Mouse (Mus musculus) adrenal gland, adult 2 months (tissue): ENCODE data around the gene Xxylt1. TPM values are rescaled to one million over a fixed set of nuclear protein-coding genes. Genes with fewer than 3 reads are reported as not detected.

Source experiments
- DNase-seq: peaks from one replicate; pipeline ENCODE4 v3.0.0; 2021
- long read RNA-seq: library from polyadenylated mRNA; stranded (forward); transcript quantifications from one replicate; pipeline ENCODE4 v2.0.0, GENCODE M21; 2021
- polyA plus RNA-seq: library from polyadenylated mRNA; depleted of rRNA; stranded (reverse); fragments of >200 nt; gene quantifications from 2 replicates; pipeline ENCODE4 v1.2.3, GENCODE M21; 2012; rRNA removed
- total RNA-seq, 2 experiments: library from RNA; stranded (reverse); gene quantifications; 2 replicates each; pipeline ENCODE4 v1.2.3; 2021

The Xxylt1 gene
- total RNA-seq = 10 to 100 TPM; 12.7 to 14.1 TPM
- 26.1 and 28.9 TPM in 2 replicates for polyA plus RNA-seq
- long read RNA-seq, transcript Xxylt1-201 (4 exons, 3,470 nt) = major isoform, 17 of 20 reads
- long read RNA-seq, partial matches to known transcripts = 0 of 20 reads
- long read RNA-seq, other reads (novel, unspliced or antisense) = 3 of 20 reads

DNA sequence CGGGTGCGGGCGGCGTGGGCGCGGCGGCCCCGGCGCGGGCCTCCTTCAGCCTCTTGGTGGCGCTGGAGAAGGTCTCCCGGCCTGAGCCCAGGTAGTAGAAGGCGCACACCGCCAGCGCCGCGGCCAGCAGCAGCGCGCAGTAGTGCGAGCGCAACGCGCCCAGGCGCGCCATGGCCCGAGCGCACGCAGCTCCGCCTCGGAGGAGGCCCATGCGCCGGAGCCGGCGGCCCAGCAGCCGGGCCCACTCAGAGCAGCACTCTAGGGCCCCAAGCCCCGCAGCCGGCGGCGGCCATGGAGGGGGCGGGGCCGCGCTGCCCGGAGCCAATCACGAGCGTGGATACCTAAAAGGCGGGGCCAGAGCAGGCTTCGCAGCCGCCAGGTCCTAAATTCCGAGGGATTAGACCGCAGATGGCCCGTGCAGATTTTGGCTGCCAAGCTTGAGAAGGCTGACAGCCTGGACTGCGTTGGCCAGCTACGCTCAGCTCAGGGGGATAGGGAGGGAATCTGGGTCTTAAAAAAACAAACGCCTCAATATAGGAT is at the start of gene Xxylt1:
Gene Xxylt1, minus strand, starts transcription at position 308 of the 540 bp plus-strand sequence.
- DNase-seq = peak; percentile 98

DNA sequence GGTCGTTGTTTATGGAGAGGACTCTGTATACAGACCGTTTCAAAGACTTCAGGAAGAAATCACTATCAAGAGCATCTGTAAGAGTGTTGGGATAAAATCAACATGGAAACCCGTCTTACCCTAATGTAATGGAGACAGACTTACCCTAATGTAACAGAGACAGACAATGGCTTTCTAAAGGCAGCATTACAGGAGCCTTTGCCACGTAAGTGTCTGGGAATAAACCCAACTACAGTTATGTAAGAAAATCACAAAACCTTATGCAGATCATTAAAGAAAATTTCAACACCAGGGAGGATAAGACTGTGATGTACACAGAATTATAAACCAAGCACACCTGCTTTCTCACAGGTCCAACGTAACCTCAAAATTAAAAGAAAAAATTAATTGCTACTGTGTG is 46.9 kb upstream of the Xxylt1 start:
- no peak for DNase-seq

DNA sequence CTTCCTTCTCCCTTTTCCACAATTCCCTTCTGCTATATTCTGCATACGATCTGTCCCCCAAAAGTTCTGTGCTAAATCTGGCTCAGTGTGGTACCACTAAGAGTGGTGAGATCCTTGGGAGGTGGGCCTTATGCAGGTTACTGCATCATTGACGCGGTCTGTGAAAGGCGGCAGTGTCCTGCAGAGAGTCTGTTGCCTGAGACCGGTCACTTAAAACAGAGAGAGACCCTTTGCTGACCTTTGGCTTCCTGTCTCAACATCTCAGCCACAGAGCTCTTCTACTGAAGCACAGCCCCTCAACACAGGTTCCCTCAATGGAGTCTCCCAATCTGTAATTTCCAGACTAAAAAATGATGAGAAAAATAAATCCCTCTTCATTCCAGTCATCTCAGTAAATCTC is 43.8 kb upstream of the Xxylt1 start:
- DNase-seq = no peak

DNA sequence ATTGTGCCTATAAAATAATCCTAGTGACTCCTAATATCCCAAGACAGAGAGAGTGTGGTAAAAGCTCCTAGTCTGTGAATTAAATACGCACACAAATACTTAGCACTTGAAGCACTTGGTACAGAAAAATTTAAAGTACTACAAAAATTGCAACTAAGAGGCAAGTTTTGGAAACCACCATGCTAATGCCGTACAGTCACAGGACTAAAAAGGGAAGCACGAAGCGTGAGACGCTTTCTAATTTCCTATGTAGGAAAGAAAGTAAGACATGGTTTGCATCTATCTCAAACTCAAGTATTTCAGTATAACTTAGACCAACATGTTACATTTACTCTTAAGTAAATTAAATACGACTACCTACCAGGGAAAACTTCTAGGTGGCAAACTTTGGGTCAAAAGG is 40.4 kb upstream of the Xxylt1 start:
- no peak for DNase-seq

DNA sequence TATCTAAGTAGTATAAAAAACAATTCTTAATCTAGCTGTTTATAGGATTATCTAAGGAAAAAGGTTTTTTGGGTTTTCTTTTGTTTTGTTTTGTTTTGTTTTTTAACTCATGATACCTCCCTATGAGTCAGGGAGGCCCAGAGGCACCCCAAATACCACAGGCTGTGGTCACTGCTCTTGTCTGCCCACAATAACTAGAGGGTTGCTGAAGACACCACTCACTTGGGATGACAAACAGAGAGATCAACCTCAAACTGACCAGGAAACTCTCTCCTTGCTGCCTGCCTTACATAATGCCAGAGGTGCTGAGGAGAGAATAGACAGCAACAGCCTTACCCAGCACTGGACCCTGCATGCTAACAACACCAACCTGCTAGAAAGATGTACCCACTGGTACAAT is 32.4 kb upstream of the Xxylt1 start:
- no peak for DNase-seq

DNA sequence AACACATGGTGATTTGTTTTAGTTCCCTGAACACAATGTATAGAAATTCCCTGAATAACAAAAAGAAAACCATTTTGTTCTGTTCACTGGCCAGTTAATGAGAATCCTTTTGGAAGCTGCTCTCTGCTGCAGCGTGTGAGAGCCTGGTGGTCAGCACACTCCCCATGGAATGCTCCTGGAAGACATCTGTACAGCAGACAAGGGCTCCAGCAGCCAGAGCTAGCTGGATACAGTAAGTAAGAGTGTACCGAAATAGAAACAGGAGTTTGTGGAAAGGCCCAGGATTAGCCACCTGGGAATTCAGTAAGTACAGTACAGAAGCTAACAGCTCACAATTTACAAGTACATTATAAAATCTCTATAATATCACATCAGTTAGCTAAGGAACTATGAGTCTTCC is 20.1 kb upstream of the Xxylt1 start:
- DNase-seq = no peak

DNA sequence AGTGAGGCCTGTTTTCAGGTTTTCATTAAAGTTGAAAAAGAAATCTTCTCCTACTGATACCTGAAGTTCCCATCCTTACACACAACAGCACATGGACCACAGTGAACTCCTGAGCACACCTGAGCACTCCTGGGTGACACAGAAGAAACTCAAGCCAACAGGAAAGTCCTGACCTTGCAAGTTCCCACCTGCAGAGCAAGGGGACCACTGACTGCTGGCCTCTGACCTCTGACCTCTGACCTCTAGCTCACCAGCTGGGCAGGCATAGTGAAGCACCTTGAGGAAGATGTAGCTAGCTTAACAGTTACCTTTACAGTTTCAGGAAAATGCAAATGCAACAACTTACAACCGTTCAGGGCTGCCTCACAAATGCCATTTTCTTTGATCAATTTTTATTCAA is 18.7 kb upstream of the Xxylt1 start:
- DNase-seq = no peak

DNA sequence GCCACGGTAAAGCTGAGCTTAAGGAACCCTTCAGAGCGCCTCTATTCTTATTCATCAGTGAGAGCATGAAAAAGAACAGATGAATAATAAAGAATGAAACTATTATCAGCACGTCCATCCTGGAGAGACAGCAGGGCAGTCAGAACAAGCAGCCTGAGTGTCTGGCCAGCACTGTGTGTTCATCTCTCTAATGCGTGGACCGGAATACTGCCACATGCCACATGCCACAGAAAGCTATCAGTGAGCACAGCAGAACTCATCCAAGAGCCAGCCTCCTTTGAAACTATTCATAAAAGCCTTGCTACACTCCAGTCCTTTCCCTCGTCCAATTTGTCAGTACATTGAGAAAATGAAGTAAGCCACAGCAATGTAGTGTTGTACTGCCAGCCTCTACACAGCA is 12.8 kb upstream of the Xxylt1 start:
- no peak for DNase-seq

DNA sequence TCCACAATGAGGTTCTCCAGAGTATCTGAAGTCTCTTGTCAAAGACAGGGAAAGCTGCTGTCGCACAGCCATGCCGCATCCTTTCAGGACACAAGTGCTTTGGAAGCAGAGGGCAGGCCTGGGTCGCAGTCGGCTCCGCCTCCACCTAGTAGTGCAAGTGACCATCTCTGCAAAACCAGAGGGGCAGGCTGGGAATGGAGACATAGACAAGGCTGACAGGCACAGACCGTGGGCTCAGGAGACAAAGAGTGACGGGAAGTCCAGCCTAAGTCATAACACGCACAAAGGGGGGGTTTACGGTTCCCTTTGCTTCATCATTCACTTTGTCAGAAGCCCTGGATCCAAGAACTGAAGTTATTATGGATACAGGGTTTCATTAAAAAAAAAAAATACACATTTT is 12.0 kb upstream of the Xxylt1 start:
- DNase-seq = no peak

DNA sequence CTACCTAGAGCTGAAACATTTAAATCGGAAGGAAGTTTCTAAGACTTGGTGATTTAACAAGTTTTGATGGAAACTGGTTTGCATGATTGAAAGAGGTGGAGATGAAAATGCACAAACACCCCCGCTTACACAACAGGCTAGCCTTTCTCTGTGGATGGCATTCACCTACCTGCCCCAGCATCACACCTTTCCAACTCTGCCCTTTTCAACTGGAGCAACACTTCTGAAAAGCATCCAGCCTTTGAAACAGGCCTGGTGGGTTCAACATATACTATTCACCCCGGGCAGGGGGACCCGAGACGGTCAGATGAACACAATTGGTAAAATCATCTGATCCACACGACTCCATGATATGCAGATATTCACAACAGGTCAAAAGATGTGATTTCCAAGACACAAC is 659 bp upstream of the Xxylt1 start:
- DNase-seq = no peak

DNA sequence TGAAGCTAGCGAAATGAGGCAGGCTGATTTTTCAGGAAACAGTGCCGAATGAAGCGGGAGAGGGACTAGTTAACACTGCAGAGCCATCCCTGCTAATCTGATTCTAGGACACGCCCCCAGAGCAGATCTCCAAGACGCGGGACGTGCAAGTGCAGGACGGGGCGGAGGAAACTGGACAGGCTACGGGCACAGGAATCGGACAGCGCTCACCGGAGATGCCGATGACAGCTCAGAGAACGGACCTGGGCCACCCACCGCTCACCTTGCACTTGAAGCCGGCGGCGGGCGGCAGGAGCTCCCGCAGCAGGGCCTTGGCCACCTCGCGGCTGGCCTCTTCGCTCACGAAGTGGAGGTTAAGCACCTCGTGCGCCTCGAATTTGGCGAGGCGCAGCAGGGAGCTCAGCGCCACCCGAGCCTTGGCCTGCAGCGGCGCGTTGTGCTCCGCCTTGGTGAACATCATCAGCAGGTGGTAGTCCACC is 620 bp downstream of the Xxylt1 start:
- DNase-seq = peak; percentile 87

DNA sequence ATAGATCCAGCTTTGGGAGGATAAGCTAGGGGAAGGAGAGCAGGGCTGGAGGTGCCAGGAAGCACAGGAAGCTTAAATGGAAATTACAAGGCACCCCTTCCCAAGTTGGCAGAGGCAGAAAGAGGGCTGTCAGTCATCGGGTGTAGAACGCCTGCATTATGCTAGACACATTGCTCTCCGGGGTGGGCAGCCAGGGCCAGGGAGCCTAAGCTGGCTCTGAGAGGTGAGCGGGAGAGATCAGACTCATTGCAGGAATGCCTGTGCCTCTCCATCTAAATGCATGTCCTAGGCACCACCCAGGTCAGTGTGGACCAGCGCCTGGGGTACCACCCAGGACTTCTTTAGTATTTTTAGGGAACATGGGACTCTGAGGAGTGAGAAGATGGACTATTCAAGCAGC is 3.8 kb downstream of the Xxylt1 start:
- DNase-seq = no peak

DNA sequence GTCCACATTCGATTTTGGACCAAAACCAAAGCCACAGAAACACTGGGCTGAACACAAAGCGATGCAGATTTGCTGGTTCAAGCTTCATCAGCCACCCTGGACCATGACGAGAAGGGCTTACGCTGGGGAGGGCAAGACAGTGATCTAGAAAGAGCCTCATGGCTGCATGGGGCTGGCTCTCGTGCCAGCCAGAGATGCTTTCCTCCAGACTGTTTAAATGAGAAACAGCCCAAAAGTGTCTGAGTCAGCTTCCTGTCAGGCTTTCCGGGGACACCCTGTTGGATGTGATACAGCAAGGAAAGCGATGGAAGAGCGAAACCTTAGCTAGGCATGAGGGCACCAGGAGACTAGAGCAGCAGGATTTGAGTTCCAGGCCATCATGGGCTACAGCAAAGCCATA is 4.8 kb downstream of the Xxylt1 start:
- DNase-seq = no peak

DNA sequence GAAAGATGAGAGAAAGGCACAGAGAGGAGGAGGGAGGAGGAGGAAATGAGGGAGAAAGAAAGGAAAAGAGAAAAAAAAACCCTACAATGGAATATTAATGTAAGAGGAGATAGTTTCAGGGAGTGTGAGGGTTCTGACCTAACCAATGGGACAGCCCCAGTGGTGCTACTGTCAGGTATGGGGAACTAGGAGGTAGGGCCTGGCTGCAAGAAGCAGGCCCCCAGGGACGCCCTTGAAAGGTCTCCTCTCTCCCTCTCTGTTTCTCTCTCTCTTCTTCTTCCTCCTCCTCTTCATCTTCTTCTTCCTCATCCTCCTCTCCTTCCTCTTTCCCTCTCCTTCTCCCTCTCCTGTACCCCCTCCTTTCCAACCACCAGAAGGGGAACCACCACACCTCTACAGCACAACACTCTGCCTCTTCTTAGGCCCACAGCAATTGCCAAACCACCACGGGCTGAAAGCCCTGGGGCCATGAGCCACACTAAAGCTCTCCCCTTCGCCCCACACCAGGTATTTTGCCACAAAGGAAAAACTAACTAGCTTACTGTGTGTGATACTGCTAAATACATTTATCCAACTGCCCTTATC is 6.8 kb downstream of the Xxylt1 start:
- DNase-seq = no peak

DNA sequence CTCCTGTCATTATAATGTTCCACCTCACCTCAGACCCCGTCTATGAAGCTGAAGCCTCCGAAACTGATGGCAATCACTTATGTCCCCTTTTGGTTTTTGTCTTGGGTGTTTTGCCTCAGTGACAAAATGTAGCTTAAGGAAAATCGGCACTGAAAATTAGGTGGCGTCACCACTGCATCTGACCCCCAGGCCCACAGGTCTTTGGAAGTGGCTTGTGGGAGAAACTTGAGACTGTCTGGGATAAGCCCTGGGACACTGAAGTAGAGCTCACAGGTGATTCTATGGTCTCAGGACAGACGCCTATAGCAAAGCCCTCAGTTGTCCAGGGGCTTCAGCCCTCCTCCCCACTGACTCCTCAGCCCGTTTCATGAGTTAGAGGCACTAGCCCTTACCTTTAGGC is 9.5 kb downstream of the Xxylt1 start:
- no peak for DNase-seq

DNA sequence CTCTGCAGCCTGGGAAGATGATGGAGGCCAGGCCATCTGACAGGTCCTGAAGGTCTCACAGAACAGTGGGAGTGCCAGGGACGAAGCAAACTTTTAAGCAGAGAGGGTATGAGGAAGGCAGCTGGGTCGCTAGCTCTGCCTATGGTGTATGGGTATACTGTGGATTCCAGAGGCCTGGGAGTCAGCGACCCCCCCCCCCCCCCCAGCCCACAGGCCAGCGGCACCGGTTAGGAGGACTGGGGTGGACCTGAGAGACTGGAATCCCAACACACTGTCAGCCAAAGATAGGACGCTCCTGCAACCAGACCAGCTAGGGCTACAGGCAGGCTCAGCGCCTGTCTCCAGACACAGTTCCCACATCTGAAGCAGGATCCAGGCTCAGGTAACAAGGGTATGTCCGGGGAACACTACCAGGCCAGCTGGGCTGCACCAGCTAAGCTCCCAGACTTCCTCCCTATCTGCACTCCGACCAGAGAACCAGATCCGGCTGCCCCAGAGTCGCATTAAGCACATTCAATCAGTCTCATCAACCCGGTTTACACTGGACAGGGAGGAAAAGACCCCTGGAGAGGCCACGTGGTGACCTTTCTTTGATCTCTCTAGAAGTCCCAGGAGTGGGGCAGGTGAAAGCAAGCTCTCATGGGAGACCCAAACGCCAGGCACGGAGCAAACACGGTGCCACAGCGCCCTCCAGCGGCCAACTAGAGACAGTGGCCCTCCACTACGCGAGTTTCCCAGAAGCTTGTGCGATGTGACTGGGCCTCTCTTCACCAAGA is 10.7 kb downstream of the Xxylt1 start:
- peak; percentile 84 for DNase-seq

DNA sequence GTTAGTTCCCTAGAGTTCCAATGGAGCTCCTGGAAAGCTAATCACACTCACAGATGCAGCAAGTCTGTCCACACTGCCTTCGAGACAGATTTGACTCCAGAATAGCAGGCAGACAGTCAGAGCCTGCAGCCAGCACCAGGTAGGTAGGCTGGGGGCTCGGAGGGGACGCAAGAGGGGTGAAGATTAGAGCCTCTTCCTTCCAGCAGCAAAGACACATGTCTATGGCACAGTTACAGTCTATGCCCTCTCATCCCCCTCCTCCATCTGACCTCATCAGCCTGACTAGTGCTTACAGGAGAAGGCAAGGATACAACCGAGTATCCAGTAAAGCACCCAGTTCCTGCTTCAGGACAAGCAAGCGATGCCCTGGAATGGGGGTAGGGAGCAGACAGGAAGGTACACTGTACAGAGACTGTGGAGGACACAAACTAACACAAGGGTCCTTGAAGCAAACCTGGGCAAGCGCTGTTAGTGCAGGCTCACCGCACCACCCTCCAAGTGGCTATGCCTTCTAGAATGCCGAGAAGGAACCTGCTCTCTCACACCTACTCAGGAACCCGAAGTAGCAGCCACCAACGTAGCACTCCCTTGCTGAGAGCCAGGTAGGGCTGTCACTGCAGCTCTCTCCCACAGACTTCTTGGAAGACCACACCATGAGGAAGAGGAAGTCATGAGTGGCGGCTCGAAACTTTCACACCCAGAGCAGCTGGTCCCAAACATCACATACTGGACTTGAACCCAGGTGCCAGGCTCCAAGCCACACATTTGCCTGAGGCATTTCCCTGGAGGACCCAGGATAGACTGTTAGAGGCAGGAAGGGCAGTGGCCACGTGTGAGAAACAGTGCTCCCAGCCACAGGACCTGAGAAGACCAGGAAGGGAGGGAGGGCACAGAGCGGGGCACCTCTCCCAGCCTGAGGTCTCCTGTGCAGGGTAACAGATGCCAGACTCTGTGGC is 11.7 kb downstream of the Xxylt1 start:
- no peak for DNase-seq

DNA sequence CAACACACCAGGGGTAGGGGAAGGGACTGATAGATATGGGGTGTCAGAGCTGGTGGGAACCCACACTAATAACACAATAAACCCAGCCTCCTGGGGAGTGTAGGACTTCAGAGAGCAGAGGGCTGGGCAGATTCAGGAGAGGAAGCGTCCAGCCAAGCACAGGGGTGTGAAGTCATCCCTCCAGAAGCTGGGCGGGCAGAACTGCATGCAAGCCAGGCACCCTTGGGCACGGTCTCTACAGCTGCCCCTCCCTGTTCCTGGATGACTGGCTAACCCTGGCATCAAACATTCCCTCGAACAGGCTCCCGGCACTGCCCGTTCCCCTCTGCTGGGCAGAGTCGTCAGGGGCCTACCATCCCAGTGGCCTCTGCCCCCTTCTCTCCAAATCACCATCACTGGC is 13.0 kb downstream of the Xxylt1 start:
- DNase-seq = no peak

DNA sequence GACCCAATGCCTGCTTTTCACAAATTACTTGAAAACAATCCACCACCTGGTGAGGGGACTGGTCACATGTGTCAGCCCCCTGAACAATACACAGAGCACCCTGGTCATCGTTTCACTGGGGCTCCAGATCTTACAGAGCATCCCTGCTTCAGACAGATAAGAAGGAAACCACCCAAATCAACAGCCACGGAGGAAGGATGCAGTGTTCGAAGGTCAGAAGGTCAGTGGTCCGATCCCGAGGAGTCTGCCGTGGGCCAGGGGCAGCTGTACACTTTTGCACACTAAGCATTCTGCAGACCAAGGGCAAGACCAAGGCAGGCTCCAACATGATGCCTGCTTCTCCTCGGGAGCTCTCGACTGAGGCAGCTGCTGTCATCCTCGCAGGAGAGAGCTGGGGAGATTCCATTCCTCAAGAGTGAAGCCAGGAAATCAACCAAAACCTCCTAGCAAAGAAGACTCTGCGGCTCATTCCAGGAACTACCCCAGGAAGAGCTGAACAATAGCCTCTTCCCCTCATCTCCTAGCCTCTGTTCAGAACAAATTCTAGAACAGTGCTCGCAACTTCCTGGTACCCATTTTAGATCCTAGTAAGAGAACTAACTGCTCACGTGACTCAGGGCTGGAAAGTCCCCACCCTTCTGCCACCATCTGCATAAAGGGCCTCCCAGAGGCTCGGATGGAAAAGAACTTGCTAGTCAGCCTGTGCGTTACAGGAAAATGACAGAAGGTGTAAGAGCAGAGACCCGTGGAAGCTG is 14.7 kb downstream of the Xxylt1 start:
- peak; percentile 30 for DNase-seq

DNA sequence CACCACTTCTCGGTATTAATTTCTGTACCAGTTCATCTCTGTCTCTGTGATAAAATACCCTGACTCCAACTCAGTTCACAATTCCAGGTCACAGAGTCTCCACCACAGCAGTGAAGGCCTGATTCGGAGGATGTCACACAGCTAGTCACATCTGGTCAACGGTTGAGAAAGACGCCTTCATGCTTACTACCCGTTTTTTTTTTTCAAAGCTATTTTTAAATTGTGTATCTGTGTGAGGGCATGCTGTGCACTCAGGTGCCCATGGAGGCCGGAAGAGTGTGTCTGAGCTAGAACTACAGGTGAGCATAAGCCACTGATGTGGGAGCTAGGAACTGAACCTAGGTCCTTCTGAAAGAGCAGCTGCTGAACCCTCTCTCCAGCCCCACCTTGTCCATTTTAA is 16.4 kb downstream of the Xxylt1 start:
- no peak for DNase-seq

DNA sequence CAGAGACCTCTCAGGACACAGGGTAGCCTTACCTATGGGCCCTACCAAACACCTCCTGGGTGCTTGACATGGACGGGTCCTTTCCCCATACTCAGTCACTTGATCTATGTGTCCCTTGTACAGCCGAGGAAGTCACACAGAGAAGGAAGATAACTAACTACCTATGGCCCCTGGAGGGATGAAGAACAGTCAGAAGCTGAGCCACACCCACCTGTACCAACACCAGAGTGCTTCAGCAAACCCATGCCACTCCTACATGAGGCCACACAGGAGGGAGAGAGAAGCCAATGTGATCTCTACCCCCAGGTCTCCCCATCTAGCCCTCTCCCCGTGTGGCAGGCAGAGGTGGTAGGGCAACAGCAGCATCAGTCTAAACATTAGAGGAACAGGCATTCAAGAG is 18.3 kb downstream of the Xxylt1 start:
- DNase-seq = no peak
